Mouse (Mus musculus): Measurements from ENCODE around the gene Slc35c2. TPM values are rescaled to one million over a fixed set of nuclear protein-coding genes. Genes with fewer than 3 reads are reported as not detected.
A peak's percentile ranks its signal among the peaks of the same experiment; 100 is the strongest.

Gene Slc35c2
- total RNA-seq, 2 experiments from 2014 or later: 19.4 to 20.0 TPM

DNA sequence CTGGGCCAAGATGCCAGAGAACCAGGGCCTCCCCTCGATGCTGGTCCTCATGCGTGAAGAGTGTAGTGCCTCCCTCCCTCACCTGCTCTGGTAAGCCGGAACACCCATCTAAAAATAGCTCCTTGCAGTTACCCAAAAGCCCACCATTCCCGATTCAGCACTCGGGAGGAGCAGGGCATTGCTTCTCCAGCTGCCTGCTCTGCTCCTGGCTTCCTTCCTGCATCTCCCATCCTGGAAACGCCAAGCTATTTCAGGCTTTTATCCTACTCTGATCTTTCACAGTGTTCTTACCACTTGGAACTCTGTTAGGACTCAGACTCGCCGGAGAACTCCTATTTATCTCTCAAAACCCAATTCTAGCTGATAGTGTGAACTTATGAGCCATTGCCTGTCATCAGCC is 47.3 kb downstream of the Slc35c2 start:
- DNase-seq (ENCODE audit: low spot score): no peak

DNA sequence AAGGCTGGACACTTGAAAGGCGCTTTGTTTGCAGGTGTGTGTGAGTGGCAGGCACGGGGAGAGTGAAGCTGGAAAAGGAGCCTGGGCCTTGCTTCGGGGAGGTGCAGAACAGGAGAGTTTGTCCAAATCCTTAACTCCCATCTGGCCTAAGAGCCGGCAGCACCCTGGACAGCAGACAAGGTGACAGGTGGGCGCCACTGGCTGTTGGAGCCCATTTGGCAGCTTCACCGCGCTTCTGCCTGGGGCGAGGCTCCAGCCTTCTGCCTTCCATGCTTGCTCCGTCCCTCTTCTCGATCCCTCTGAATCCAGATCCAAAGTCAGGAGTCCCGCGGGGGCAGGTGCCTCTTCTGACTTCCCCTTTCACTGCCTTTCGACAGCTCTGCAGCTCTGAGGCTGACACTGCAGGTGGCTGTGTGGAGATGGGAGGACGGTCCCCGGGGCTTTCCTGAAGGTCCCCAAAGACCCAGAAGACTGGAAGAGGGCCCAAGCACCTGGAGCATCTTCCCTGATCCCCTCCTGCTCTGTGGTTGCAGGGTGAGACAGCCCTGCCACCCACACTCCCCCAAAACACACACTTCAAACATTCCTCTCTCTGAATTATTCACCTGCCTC is 48.0 kb downstream of the Slc35c2 start:
- no peak for DNase-seq (ENCODE audit: low spot score)

DNA sequence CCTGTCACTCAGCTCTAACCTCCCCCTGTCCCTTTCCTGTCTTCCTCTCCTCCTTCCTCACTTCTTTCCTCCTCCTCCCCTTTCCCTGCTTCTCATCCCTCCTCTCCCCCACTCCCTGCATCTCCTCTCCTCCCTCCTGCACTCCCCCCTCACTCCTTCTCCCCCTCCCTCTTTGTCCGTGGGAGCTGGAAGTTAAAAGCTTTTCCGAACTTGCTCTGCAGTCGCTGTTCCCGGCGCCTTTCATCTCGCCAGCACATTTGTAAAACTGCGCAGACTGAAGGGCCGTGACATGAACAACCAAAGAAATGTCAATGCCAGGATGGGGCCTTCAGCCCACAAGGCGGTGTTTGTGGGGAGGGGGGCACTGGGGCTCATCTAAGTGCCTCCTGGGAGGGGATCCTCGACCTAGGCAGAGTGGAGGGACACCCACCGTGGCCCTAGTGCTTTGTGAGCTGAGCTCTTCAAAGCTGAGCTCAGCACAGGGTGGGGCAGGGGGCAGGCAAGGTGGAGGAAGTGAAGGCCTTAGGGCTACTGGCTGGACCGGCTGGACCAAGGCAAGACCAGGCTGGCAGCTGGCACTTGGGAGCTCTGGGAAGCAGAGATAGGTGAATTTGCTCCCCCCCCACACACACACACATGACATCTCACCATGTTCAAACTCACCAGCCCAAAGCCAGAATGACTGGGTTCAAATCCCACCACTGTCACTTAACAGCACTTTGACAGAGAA is 49.1 kb downstream of the Slc35c2 start:
- DNase-seq (ENCODE audit: low spot score): no peak

DNA sequence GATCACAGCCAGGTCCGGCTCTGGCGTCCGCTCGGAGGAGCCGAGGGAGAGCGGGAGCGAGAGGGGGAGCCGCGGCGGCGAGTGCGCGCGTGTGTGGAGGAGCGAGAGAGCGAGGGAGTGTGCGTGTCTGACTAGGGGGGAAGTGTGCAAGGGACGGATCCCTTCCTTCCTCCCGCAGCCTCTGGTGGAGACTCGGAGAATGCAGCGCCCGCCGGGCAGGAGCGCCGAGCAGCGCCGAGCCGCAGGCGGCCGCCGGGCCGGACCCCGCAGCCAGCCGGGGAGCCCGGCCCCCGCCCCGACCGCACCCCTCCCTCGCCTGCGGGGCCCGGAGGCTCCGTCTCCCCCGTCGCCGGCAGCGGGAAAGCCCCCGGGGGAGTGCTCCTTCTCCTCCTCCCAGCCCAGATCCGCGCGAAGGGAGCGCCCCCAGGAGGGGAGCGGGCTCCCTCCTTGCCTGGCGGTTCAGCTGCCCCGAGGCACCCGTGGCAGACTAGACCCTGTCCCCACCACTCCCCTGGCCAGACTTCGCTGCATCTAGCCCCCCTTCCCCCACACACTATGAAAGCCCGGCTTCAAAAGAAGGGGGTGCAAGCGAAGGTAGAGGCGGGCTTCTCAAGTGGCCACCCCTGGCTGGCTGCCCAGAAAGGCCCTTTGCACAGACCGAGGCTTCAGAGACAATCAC is 52.9 kb downstream of the Slc35c2 start, which contains the start of gene Cdh22:
Cdh22 (minus strand) TSS at position 241 of the 679 bp plus-strand sequence.
- peak; percentile 26 for DNase-seq (ENCODE audit: low spot score)

DNA sequence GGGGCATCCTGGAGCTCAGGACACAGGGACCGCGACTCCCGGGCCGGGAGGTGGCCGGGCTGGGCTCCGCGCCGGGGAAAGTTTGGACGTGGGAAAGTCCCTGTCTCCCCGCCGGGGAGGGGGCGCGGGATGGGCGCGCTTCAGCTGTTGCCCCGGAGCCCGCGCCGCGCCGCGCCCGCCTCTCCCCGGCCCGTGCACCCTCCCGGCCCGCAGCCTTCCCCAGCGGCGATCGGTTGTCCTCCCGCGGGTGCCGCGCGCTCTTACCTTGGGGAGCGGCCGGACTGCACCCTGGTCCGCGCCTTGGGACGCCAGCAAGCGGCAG is 53.4 kb downstream of the Slc35c2 start:
- no peak for DNase-seq (ENCODE audit: low spot score)

DNA sequence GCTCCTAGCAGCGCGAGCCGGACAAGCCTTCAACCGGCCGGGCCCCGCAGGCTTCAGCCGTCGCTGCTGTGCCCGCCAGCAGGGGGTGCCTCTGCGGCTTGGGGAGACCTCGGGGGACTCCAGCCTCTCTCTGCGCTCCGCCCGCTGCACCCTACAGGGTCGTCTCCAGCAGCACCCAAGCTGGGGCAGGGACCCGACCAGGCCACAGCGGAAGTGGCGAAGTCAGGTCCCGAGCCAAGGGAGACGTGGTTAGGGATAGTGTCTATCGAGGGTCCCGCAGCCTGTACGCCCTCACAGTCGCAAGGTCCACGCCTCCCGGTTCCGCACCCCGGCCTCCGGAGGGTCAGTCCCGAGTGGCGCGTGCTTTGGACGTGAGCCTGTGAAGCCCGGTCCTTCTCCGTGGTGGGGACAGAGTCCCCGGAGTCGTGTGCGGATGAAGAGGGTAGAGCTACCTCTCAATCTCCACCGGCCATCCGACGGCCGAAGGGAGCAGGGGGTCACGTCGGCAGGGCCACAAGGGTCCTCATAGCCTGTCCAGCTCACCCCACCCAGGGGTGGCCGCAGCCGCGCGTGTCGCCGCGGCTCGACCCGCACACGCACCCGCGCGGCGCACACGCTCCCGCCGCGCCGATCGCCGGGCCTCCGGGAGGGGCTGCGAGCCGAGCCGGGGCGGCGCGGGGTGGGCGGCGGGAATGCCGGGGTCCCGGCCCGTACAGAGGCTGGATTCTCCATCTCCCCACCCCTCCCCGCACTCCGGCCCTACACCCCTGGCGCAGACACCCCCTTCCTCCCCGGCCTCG is 54.0 kb downstream of the Slc35c2 start:
- DNase-seq (ENCODE audit: low spot score): peak; percentile 43

DNA sequence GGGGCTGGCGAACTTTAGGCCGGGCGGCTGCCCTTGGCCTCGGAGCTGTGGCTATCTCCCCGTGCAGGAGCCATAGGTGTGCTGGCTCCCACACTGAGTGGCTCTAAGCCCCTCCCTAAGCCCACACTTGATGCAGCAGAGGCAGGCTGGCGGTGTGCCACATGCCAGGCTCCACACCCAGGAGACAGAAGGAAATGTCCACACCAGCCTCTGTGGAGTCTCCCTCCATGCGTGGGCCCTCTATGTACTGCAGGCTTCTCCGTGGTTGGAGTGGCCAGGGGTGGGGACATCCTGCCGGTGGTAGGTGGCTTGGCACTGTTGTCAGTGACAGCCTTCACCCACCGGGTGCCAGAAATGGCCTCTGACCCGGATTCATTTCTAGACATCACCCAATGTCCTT is 58.6 kb downstream of the Slc35c2 start:
- no peak for DNase-seq (ENCODE audit: low spot score)

Other genes starting within 250 kb of the Slc35c2 start
- under 1 TPM; 0.28 to 0.41 TPM for gene Cd40, start 232.2 kb downstream of the Slc35c2 start, total RNA-seq (2021)
- not detected for gene 1700025C18Rik, start 197.1 kb downstream of the Slc35c2 start, total RNA-seq (2021)
- 1 to 10 TPM; 1.1 to 1.3 TPM for gene Cdh22, start 53.0 kb downstream of the Slc35c2 start, total RNA-seq (2021)
- 10 to 100 TPM; 12.4 TPM for gene Elmo2, start 38.6 kb upstream of the Slc35c2 start, total RNA-seq (2021)
- gene Zfp663, start 80.9 kb upstream of the Slc35c2 start, total RNA-seq (2021): not detected
- gene Zfp334, start 100.4 kb upstream of the Slc35c2 start, total RNA-seq (2021): 1 to 10 TPM; 2.3 to 2.5 TPM
- gene Ocstamp, start 112.5 kb upstream of the Slc35c2 start, total RNA-seq (2021): under 1 TPM in 1 of 2 experiments, not detected in 1; 0.18 TPM
- under 1 TPM in 1 of 2 experiments, not detected in 1; 0.25 TPM for gene Slc13a3, start 185.4 kb upstream of the Slc35c2 start, total RNA-seq (2021)
- gene Trp53rka, start 205.5 kb upstream of the Slc35c2 start, total RNA-seq (2021): 10 to 100 TPM; 10.2 to 10.7 TPM
- 1 to 10 TPM in 1 of 2 experiments, under 1 TPM in 1; 0.80 to 1.4 TPM for gene Slc2a10, start 215.9 kb upstream of the Slc35c2 start, total RNA-seq (2021)

Data from gastrocnemius, adult 18-20 months (tissue).